Mouse (Mus musculus) stomach, postnatal 0 days (tissue): ENCODE measurements around the gene Picalm. TPM values are rescaled to one million over a fixed set of nuclear protein-coding genes. Genes with fewer than 3 reads are reported as not detected.

ENCODE experiments used
- ATAC-seq: fragments of 200-750 bp; cut with Nextera tagmentation; 2 replicates; pipeline ENCODE4 v1.8.0; 2017; ENCODE audit not compliant: low FRiP score, low TSS enrichment
- DNase-seq: peaks from one replicate; pipeline ENCODE4 v3.0.0-alpha.2; 2016; ENCODE audit warnings: low spot score
- H3K27ac ChIP-seq: fragments of 300-500 bp; sonication (generic); replicated peaks from 2 replicates; pipeline ENCODE4 v1.5.1; 2014; ENCODE audit warnings: mild to moderate bottlenecking, control low read depth
- H3K27me3 ChIP-seq: fragments of 300-500 bp; sonication (generic); 2 replicates; pipeline ENCODE4 v1.6.1; 2014; ENCODE audit warnings: low read length; ENCODE audit not compliant: control insufficient read depth, insufficient read depth
- H3K36me3 ChIP-seq: fragments of 300-500 bp; sonication (generic); 2 replicates; pipeline ENCODE4 v1.6.1; 2014; ENCODE audit warnings: low read length, mixed read lengths; ENCODE audit not compliant: control insufficient read depth, insufficient read depth
- H3K4me1 ChIP-seq: fragments of 300-500 bp; sonication (generic); replicated peaks from 2 replicates; pipeline ENCODE4 v1.6.1; 2014; ENCODE audit warnings: antibody characterized with exemption; ENCODE audit not compliant: control insufficient read depth, insufficient read depth
- H3K4me2 ChIP-seq: fragments of 300-500 bp; sonication (generic); replicated peaks from 2 replicates; pipeline ENCODE4 v1.6.1; 2014; ENCODE audit warnings: low read depth, mild to moderate bottlenecking, control low read depth, moderate library complexity
- H3K4me3 ChIP-seq: fragments of 300-500 bp; sonication (generic); 2 replicates; pipeline ENCODE4 v1.5.1; 2014; ENCODE audit warnings: low read depth, low read length, control low read depth
- H3K9ac ChIP-seq: fragments of 300-500 bp; sonication (generic); 2 replicates; pipeline ENCODE4 v1.6.1; 2014; ENCODE audit warnings: mild to moderate bottlenecking, low read length, control low read depth, mixed read lengths
- H3K9me3 ChIP-seq: fragments of 300-500 bp; sonication (generic); 2 replicates; pipeline ENCODE4 v1.6.1; 2016; ENCODE audit warnings: low read length; ENCODE audit not compliant: control insufficient read depth
- CTCF ChIP-seq: IDR thresholded peaks from 2 replicates; pipeline ENCODE4 v1.5.1; 2016; ENCODE audit warnings: antibody characterized with exemption, low read depth, mild to moderate bottlenecking, moderate library complexity
- EP300 ChIP-seq: optimal IDR thresholded peaks from 2 replicates; pipeline ENCODE3; 2016; ENCODE audit warnings: antibody characterized with exemption
- WGBS: fragments of 180-500 bp; shearing (Covaris S2); extraction: QIAGEN DNeasy Blood & Tissue Kit; methylation state at CpG from one replicate; pipeline ENCODE4 v1.1.7; 2014; 5-methylcytosine and 5-hydroxymethylcytosine counted together
- polyA plus RNA-seq: library from polyadenylated mRNA; unstranded; fragments of >200 nt; fragmentation: Nextera tagmentation; extraction: Ambion mirVana; gene quantifications from 2 replicates; pipeline ENCODE4 v1.2.1, GENCODE M21; 2015

Picalm gene
- 25.1 and 25.3 TPM in 2 replicates for polyA plus RNA-seq

GRCm38 (mm10) chr7:90129732-90130392, at the start of gene Picalm:
Picalm (plus strand) TSS chr7:90130213.
- DNase-seq = peak; percentile 99
- no peak for TF ChIP-seq EP300
- TF ChIP-seq CTCF = peak; percentile 31; the same call in 1 of the 2 replicates
- Histone ChIP-seq H3K9me3 (no peaks in the 10 kb centered on the region), H3K4me3 (peak within 1 kb of the TSS; percentile 99), H3K9ac (peak within 1 kb of the TSS; percentile 99), H3K36me3 (no peaks in the 10 kb centered on the region), H3K4me1 (no peaks in the 10 kb centered on the region), H3K4me2 (peak within 1 kb of the TSS; percentile 66), H3K27ac (peak within 1 kb of the TSS; percentile 99), H3K27me3 (no peaks in the 10 kb centered on the region)
- 0% methylated on average over 24 of the region's 72 CpGs for WGBS
- ATAC-seq = peak; percentile 98

GRCm38 (mm10) chr7:90083799-90084198, 46.2 kb upstream of the Picalm start:
- WGBS = 40% methylated on average over 7 of the region's 7 CpGs
- no peaks in the 10 kb centered on the region for H3K9me3 ChIP-seq
- no peaks in the 10 kb centered on the region for H3K27me3 ChIP-seq
- H3K36me3 ChIP-seq = no peaks in the 10 kb centered on the region
- TF ChIP-seq CTCF (no peak), EP300 (no peak)
- DNase-seq (no peak), ATAC-seq (peak; percentile 61; the same call in 1 of the 2 replicates)
- no peak overlapping the region for H3K9ac ChIP-seq
- H3K27ac ChIP-seq = no peak overlapping the region
- H3K4me2 ChIP-seq = no peak overlapping the region
- H3K4me1 ChIP-seq = no peaks in the 10 kb centered on the region
- no peak overlapping the region for H3K4me3 ChIP-seq

DNA sequence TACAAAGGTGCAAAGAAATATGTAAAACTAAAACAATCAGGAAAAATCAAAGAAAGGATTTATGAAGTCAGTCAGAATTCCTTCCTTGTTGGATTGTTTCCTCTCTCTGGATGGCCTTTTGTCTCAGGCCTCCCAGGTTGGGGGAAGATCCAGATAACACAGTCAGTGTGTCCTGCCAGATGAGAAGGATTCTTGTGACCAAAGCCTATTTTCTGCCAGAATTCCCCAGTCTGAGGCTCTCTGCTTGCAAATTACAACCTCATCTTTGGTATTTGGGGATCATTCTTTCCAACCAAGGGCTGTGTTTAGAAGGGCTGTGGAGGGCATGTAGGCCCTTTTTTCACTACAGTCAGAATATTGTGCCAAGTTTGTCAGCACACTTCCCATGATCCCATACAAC, 45.5 kb upstream of the Picalm start:
- no peak overlapping the region; the same call in 1 of the 2 replicates for H3K27ac ChIP-seq
- no peaks in the 10 kb centered on the region for H3K9me3 ChIP-seq
- H3K27me3 ChIP-seq = no peaks in the 10 kb centered on the region
- ATAC-seq (no peak), DNase-seq (no peak)
- no peak overlapping the region for H3K4me2 ChIP-seq
- H3K4me1 ChIP-seq = no peaks in the 10 kb centered on the region
- H3K36me3 ChIP-seq = no peaks in the 10 kb centered on the region
- no peak overlapping the region for H3K4me3 ChIP-seq
- TF ChIP-seq EP300 = no peak
- no peak for TF ChIP-seq CTCF
- H3K9ac ChIP-seq = no peak overlapping the region

GRCm38 (mm10) chr7:90085713-90086112, 44.3 kb upstream of the Picalm start:
- H3K4me1 ChIP-seq = no peaks in the 10 kb centered on the region
- H3K9ac ChIP-seq = no peak overlapping the region
- no peaks in the 10 kb centered on the region for H3K9me3 ChIP-seq
- no peak overlapping the region for H3K4me3 ChIP-seq
- no peaks in the 10 kb centered on the region for H3K27me3 ChIP-seq
- H3K36me3 ChIP-seq = no peaks in the 10 kb centered on the region
- H3K4me2 ChIP-seq = no peak overlapping the region
- no peak for DNase-seq
- no peak for TF ChIP-seq CTCF
- TF ChIP-seq EP300 = no peak
- no peak overlapping the region for H3K27ac ChIP-seq
- ATAC-seq = no peak
- 4% methylated on average over 1 of the region's 1 CpGs for WGBS

DNA sequence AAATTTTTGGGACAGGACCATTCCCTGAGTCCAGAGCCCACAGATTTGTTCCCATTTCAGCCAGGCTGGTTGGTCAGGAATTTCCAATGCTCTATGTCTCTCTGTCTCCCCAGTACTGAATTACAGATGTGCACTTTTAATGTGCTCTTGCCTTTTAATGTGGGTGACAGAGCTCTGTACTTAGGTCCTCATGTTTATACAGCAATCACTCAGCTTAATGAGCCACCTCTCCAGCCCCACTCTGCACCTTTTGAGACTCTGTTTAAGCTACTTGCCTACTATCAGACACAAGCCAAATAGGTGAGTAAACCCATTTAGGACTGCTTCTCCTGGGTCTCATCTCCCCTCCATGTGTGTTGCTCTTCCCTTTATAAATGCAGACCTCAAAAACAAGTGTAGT, 43.2 kb upstream of the Picalm start:
- H3K27ac ChIP-seq = no peak overlapping the region
- no peak overlapping the region for H3K4me3 ChIP-seq
- no peaks in the 10 kb centered on the region for H3K4me1 ChIP-seq
- DNase-seq = no peak
- no peaks in the 10 kb centered on the region for H3K9me3 ChIP-seq
- H3K36me3 ChIP-seq = no peaks in the 10 kb centered on the region
- no peak overlapping the region for H3K4me2 ChIP-seq
- TF ChIP-seq EP300 = no peak
- TF ChIP-seq CTCF = no peak
- no peak for ATAC-seq
- no peak overlapping the region for H3K9ac ChIP-seq
- H3K27me3 ChIP-seq = no peaks in the 10 kb centered on the region

DNA sequence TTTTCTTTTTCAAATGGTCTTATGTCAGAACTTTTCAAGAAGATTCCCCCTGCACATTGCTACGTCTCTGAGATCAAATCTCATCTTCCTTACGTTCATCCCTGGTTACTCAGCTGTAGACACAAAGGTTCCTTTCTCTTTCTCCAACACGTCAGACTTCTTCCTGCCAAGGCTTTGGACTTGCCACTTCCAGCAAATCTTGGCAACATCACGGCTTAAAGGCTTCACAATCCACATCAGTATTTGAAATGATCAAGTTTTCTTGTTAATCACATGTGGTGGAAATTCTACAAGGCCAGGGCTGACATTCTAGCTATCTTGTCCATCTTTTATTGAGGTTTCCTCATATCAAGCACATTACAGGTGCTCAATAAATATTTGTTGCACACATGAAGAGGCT, 39.0 kb upstream of the Picalm start:
- no peaks in the 10 kb centered on the region for H3K4me1 ChIP-seq
- no peak overlapping the region for H3K4me2 ChIP-seq
- DNase-seq (no peak), ATAC-seq (no peak)
- H3K9me3 ChIP-seq = no peaks in the 10 kb centered on the region
- H3K27ac ChIP-seq = no peak overlapping the region
- no peaks in the 10 kb centered on the region for H3K36me3 ChIP-seq
- H3K4me3 ChIP-seq = no peak overlapping the region
- WGBS = 67% methylated on average over 4 of the region's 4 CpGs
- no peak for TF ChIP-seq EP300
- no peak for TF ChIP-seq CTCF
- no peaks in the 10 kb centered on the region for H3K27me3 ChIP-seq
- no peak overlapping the region for H3K9ac ChIP-seq
